In the genomic region with DNA sequence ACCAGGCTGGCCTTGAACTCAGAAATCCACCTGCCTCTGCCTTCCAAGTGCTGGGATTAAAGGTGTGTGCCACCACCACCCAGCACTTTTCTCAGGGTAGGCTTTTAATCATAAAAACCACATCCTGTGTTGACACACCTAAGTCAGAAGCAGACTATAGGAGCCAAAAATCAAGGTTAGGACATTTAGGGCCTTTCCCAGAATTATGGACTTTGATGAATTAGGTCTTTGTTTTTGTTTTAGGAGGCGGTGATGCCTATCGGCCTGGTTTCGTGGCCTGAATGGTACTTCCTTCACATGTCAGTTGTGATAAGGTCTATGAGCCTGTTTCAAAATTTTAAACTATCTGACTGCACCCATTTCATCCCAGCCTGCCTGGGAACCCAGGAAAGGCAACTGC, we compare ENCODE assay signal across 8 mouse cellular contexts. TPM values are rescaled to one million over a fixed set of nuclear protein-coding genes. Genes with fewer than 3 reads are reported as not detected.
DNase-seq lines count a peak whose midpoint lies in the region; ATAC-seq and TF ChIP-seq lines count a peak whose summit lies in the region.

No protein-coding gene starts in this region.

- intact Hi-C loops in gastrocnemius, postnatal 36 days (cut with DNase I) = no loop called here

- peak overlapping the region; percentile 58 for H3K4me2 ChIP-seq in hindbrain, embryonic 14.5 days (replicated peaks)
- H3K4me2 ChIP-seq in midbrain, embryonic 14.5 days (ENCODE audit: low read length) = peak overlapping the region; percentile 80

- peaks cover 6% of the 10 kb centered on the region; the same call in 1 of the 2 replicates for H3K4me1 ChIP-seq in kidney, adult 2 months (ENCODE audit: control insufficient read depth, insufficient read depth, low read length)
- H3K4me1 ChIP-seq in ES-E14 (ENCODE audit: control insufficient read depth in 2 of 2, insufficient read depth in 2 of 2, low read length in 2 of 2, poor library complexity in 1 of 2) = peaks cover 0 to 8% of the 10 kb centered on the region in 2 experiments; a peak in 2 of 4 replicates
- H3K4me1 ChIP-seq in hindbrain, embryonic 14.5 days (replicated peaks; ENCODE audit: control insufficient read depth, insufficient read depth, low read length) = peaks cover 4% of the 10 kb centered on the region; the same call in 1 of the 2 replicates
- peaks cover 19% of the 10 kb centered on the region for H3K4me1 ChIP-seq in midbrain, embryonic 14.5 days (ENCODE audit: control insufficient read depth, insufficient read depth, low read length)

- TF ChIP-seq POLR2A in kidney, adult 2 months (IDR thresholded peaks at IDR 0.05; ENCODE audit: low read depth, low read length) = no peak

- no peak for ATAC-seq in hindbrain, embryonic 14.5 days (ENCODE audit: low FRiP score)
- no peak for ATAC-seq in midbrain, embryonic 14.5 days (ENCODE audit: low FRiP score, low TSS enrichment)

- H3K9me3 ChIP-seq in ES-E14 (ENCODE audit: control insufficient read depth, insufficient read depth, low read depth, low read length) = no peaks in the 10 kb centered on the region
- no peaks in the 10 kb centered on the region for H3K9me3 ChIP-seq in hindbrain, embryonic 14.5 days (ENCODE audit: control insufficient read depth, low read length)
- no peaks in the 10 kb centered on the region for H3K9me3 ChIP-seq in midbrain, embryonic 14.5 days (ENCODE audit: control insufficient read depth, low read length)

- WGBS in kidney, adult 2 months = 49% methylated on average over 3 of the region's 3 CpGs
- WGBS in hindbrain, embryonic 14.5 days = 93% methylated on average over 3 of the region's 3 CpGs
- 91% methylated on average over 3 of the region's 3 CpGs for WGBS in midbrain, embryonic 14.5 days

- in situ Hi-C loops in ES-E14 (cut with MboI; ENCODE audit: low sequenced_read_pairs in 2 of 2, unreplicated experiment in 2 of 2) = loop anchor here in 1 of 2 experiments (5.0 kb wide), 1 partner anchor 123 kb away; no protein-coding TSS in a partner anchor

- TF ChIP-seq CTCF in kidney, adult 2 months (conservative IDR thresholded peaks at IDR 0.05; ENCODE audit: insufficient read depth, insufficient read length, low read depth, low read length) = no peak

- DNase-seq in kidney, adult 2 months = no peak
- DNase-seq in kidney, adult 8-10 months = no peak
- DNase-seq in ES-E14 (ENCODE audit: low read depth, low spot score) = no peak
- DNase-seq in hindbrain, embryonic 14.5 days (ENCODE audit: low spot score) = no peak
- no peak for DNase-seq in midbrain, embryonic 14.5 days
- no peak for DNase-seq in ovary, postnatal 36 days (ENCODE audit: low spot score)
- DNase-seq in gastrocnemius, postnatal 10 days = no peak
- no peak for DNase-seq in gastrocnemius, postnatal 36 days

- H3K36me3 ChIP-seq in kidney, adult 2 months (ENCODE audit: control insufficient read depth, insufficient read depth, low read length) = no peaks in the 10 kb centered on the region
- peaks cover 11% of the 10 kb centered on the region for H3K36me3 ChIP-seq in ES-E14 (ENCODE audit: control insufficient read depth, insufficient read depth, low read length, poor library complexity, severe bottlenecking)
- peaks cover 12% of the 10 kb centered on the region for H3K36me3 ChIP-seq in hindbrain, embryonic 14.5 days (replicated peaks; ENCODE audit: control insufficient read depth, insufficient read depth)
- peaks cover 8% of the 10 kb centered on the region for H3K36me3 ChIP-seq in midbrain, embryonic 14.5 days (ENCODE audit: control insufficient read depth, insufficient read depth, low read length)

- peak overlapping the region; percentile 51 for H3K27ac ChIP-seq in kidney, adult 2 months (ENCODE audit: insufficient read depth, low read depth, low read length)
- no peak overlapping the region for H3K27ac ChIP-seq in ES-E14 (ENCODE audit: insufficient read depth, low read depth, low read length, poor library complexity, severe bottlenecking)
- no peak overlapping the region for H3K27ac ChIP-seq in hindbrain, embryonic 14.5 days
- H3K27ac ChIP-seq in midbrain, embryonic 14.5 days (replicated peaks; ENCODE audit: low read depth, low read length) = no peak overlapping the region

- H3K27me3 ChIP-seq in kidney, adult 2 months (replicated peaks; ENCODE audit: control insufficient read depth, insufficient read depth, low read length) = no peaks in the 10 kb centered on the region
- no peaks in the 10 kb centered on the region for H3K27me3 ChIP-seq in hindbrain, embryonic 14.5 days (ENCODE audit: control insufficient read depth, insufficient read depth, low read length)
- H3K27me3 ChIP-seq in midbrain, embryonic 14.5 days (ENCODE audit: control insufficient read depth, insufficient read depth, low read length) = peaks cover 5% of the 10 kb centered on the region; the same call in 1 of the 2 replicates

- peak overlapping the region; percentile 78; the same call in 1 of the 2 replicates for H3K4me3 ChIP-seq in kidney, adult 2 months (ENCODE audit: insufficient read depth, low read depth, low read length)
- peak overlapping the region; percentile 70 to 77; a peak in 2 of 4 replicates for H3K4me3 ChIP-seq in ES-E14 (ENCODE audit: insufficient read depth in 1 of 2, low read depth in 1 of 2, low read length in 2 of 2, poor library complexity in 1 of 2, severe bottlenecking in 1 of 2)
- peak overlapping the region; percentile 42 for H3K4me3 ChIP-seq in hindbrain, embryonic 14.5 days (replicated peaks; ENCODE audit: low read length)
- no peak overlapping the region for H3K4me3 ChIP-seq in midbrain, embryonic 14.5 days (replicated peaks; ENCODE audit: low read depth, low read length)

- no peak overlapping the region for H3K9ac ChIP-seq in ES-E14 (ENCODE audit: insufficient read depth, low read depth, low read length, poor library complexity, severe bottlenecking)
- no peak overlapping the region for H3K9ac ChIP-seq in hindbrain, embryonic 14.5 days
- no peak overlapping the region for H3K9ac ChIP-seq in midbrain, embryonic 14.5 days (replicated peaks; ENCODE audit: low read length)

TF ChIP-seq in ES-E14, 5 proteins besides CTCF, POLR2A, EP300 and RAD21:
- TF ChIP-seq CHD2 (IDR thresholded peaks at IDR 0.05; ENCODE audit: low read depth, low read length) (no peak), ZC3H11A (IDR thresholded peaks at IDR 0.05; ENCODE audit: borderline replicate concordance, low read depth, low read length) (no peak), ZNF384 (IDR thresholded peaks at IDR 0.05; ENCODE audit: low read depth, low read length) (no peak), MAFK (IDR thresholded peaks at IDR 0.05; ENCODE audit: insufficient read depth, low read depth, low read length) (no peak), HCFC1 (IDR thresholded peaks at IDR 0.05; ENCODE audit: borderline replicate concordance, insufficient read depth, low read length) (no peak)

RNA-seq across cellular contexts. Expression of a gene that starts 0.5 kb away (rescaled TPM):
- polyA plus RNA-seq in kidney, adult 2 months (2012; rRNA removed) = 10.5 and 13.5 TPM in 2 replicates
- 9.4 and 11.9 TPM in 2 replicates for total RNA-seq in ES-E14 (2012; rRNA removed)
- polyA plus RNA-seq in hindbrain, embryonic 14.5 days (2014; fragmentation: Nextera tagmentation; extraction: Ambion mirVana) = 47.2 and 53.3 TPM in 2 replicates
- polyA plus RNA-seq in midbrain, embryonic 14.5 days (2014; fragmentation: Nextera tagmentation; extraction: Ambion mirVana) = 24.8 and 28.7 TPM in 2 replicates
- 10 to 100 TPM; 26.0 to 33.6 TPM for total RNA-seq in gastrocnemius, postnatal 10 days (2021)
- 1 to 10 TPM; 4.3 to 7.3 TPM for total RNA-seq in gastrocnemius, postnatal 36 days (2021)

RNA-seq across cellular contexts. Expression of a gene that starts 28.8 kb away (rescaled TPM):
- 0.84 and 1.4 TPM in 2 replicates for polyA plus RNA-seq in kidney, adult 2 months (2012; rRNA removed)
- total RNA-seq in ES-E14 (2012; rRNA removed) = 2.3 and 3.4 TPM in 2 replicates
- 2.0 and 2.7 TPM in 2 replicates for polyA plus RNA-seq in hindbrain, embryonic 14.5 days (2014; fragmentation: Nextera tagmentation; extraction: Ambion mirVana)
- polyA plus RNA-seq in midbrain, embryonic 14.5 days (2014; fragmentation: Nextera tagmentation; extraction: Ambion mirVana) = 1.9 and 2.5 TPM in 2 replicates
- under 1 TPM; 0.14 to 0.16 TPM for total RNA-seq in gastrocnemius, postnatal 10 days (2021)
- total RNA-seq in gastrocnemius, postnatal 36 days (2021) = under 1 TPM; 0.10 to 0.54 TPM

RNA-seq across cellular contexts. Expression of a gene that starts 44.9 kb away (rescaled TPM):
- polyA plus RNA-seq in kidney, adult 2 months (2012; rRNA removed) = 60.5 and 63.1 TPM in 2 replicates
- total RNA-seq in ES-E14 (2012; rRNA removed) = 27.3 and 30.7 TPM in 2 replicates
- 103 TPM in 2 replicates for polyA plus RNA-seq in hindbrain, embryonic 14.5 days (2014; fragmentation: Nextera tagmentation; extraction: Ambion mirVana)
- polyA plus RNA-seq in midbrain, embryonic 14.5 days (2014; fragmentation: Nextera tagmentation; extraction: Ambion mirVana) = 125 and 129 TPM in 2 replicates
- total RNA-seq in gastrocnemius, postnatal 10 days (2021) = 10 to 100 TPM; 29.1 to 30.1 TPM
- 10 to 100 TPM; 18.6 to 19.1 TPM for total RNA-seq in gastrocnemius, postnatal 36 days (2021)

RNA-seq across cellular contexts. Expression of a gene that starts 45.8 kb away (rescaled TPM):
- polyA plus RNA-seq in kidney, adult 2 months (2012; rRNA removed) = 30.0 and 45.6 TPM in 2 replicates
- total RNA-seq in ES-E14 (2012; rRNA removed) = 139 and 208 TPM in 2 replicates
- 91.0 and 91.6 TPM in 2 replicates for polyA plus RNA-seq in hindbrain, embryonic 14.5 days (2014; fragmentation: Nextera tagmentation; extraction: Ambion mirVana)
- 93.7 and 108 TPM in 2 replicates for polyA plus RNA-seq in midbrain, embryonic 14.5 days (2014; fragmentation: Nextera tagmentation; extraction: Ambion mirVana)
- total RNA-seq in gastrocnemius, postnatal 10 days (2021) = 100 to 1,000 TPM; 191 to 195 TPM
- total RNA-seq in gastrocnemius, postnatal 36 days (2021) = 100 to 1,000 TPM; 105 to 110 TPM

RNA-seq across cellular contexts. Expression of a gene that starts 46.4 kb away (rescaled TPM):
- 181 and 191 TPM in 2 replicates for polyA plus RNA-seq in kidney, adult 2 months (2012; rRNA removed)
- total RNA-seq in ES-E14 (2012; rRNA removed) = 202 and 209 TPM in 2 replicates
- polyA plus RNA-seq in hindbrain, embryonic 14.5 days (2014; fragmentation: Nextera tagmentation; extraction: Ambion mirVana) = 224 and 244 TPM in 2 replicates
- 161 and 219 TPM in 2 replicates for polyA plus RNA-seq in midbrain, embryonic 14.5 days (2014; fragmentation: Nextera tagmentation; extraction: Ambion mirVana)
- total RNA-seq in gastrocnemius, postnatal 10 days (2021) = 10 to 100 TPM; 26.6 to 34.6 TPM
- total RNA-seq in gastrocnemius, postnatal 36 days (2021) = 10 to 100 TPM; 10.4 to 13.6 TPM
